Mouse (Mus musculus) right cerebral cortex, postnatal 25 days (tissue): Measurements from ENCODE around the gene Nfya.

Source experiments
- DNase-seq: peaks from one replicate; pipeline ENCODE4 v3.0.0; 2022

The Nfya gene

DNA sequence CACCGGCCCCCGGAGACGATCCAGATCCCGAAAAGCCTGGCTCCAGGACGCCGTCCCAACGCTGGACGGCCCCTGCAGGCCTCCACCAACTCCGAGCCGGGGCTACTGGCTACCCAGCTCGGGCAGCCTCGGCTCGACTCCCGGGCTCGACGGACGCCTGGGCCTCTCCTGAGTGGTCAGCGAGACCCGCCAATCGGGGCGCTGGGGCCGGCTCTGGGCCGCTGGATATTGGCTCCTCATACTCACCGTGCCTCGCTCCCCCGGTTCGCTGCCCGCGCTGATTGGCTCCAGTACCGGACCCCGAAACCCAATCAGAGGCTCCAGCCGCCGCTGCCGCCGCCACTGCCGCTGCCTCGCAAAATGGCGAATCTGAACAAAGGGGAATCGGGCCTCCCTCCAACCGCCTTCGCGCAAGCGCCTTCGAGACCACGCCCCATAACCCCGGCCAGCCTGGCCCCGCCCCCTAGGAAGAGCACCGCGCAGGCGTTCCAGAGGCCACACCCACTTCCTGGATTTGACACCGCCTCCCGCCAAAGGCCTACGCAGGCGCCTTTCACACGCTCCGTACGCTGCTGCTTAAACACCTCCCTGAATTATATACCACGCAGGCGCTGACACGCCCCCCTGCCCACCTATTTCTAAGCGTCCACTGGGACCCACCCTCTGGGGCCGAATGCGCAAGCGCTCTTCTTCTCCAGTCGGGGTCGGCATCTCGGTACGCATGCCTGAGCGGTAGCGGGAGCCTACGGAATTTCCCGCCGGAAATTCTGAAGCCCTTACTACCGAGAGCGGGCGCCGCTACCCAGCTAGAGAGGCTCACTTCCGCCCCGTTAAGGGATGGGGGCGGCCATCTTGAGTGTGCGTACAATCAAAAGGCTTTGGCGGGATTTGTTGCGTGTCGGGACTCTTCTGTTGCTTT, at the start of gene Nfya, which contains the start of gene Oard1:
Gene Nfya (minus strand): TSS at position 527 of the 919 bp plus-strand sequence.
Gene Oard1 (plus strand): TSS at position 635 of the 919 bp plus-strand sequence.
- DNase-seq = peak; percentile 100

DNA sequence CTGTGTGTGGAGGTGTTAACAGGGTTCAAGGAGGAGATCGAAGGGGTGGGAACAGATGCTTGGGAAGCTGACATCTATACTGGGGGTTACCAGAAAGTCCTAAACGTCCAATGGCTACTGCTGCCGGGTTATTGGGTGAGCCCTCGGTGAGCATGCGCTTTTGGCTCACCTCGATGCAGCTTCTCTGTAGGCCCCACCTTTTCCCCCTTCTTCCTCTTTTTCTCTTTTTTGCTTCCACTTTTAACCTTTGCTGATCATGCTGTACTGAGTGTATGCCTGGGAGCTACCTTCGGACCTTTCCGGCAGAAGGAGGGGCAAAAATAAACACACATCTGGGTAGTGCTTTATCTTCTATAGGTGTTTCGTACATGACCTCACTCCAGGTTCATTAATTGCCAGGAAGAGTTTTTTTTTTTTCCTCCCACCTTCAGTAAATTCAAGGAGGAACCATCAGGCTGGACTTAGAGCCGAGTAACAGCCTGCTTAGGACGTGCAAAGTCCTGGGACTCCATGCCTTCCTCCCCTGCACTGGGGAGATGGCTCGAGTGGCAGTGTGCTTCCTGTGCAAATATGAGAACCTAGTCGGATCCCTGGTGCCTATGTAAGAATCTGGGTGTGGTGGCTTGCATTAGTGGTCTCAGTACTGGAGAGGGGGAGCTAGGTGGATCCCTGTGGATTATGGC, 48.4 kb upstream of the Nfya start:
- no peak for DNase-seq

DNA sequence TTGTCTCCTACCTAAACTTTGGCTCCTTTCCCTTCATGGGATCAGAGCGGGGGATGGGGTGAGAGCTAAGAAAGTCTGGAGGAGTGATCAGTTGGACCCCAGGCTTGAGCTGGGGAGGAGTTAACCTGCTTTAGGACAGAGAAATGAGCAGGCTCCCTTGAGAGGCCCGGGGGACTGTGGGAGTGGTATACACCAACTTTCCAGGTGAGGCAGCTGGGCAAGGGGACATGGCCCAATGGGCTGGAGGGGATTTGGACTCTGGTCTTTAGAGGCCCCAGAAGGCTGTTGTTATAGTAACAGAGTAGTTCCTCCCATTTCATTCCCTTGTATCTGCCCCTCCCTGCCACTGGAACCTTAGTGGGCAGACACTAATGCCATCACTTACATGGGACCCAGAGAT, 46.2 kb upstream of the Nfya start:
- no peak for DNase-seq

DNA sequence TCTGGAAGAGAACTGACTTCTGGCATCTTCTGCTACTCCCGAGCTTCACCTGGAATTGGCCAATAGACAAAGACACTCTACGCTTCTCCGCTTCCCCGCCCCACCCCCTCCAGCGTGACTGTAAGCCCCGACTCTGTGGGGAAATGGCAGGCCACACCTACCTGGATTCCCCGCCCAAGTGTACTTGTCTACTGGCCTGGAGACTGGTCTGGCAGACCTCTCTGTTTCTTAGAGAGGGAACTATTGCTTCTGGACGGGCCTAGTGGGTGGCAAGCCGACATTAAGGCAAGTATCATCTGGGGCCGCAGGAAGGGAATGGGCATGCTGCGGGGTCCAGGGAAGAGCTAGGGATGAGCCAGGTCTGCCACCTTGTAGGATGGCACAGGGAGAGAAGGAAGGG, 45.0 kb upstream of the Nfya start, which contains the start of gene Unc5cl:
Gene Unc5cl (plus strand): TSS at position 214 of the 400 bp plus-strand sequence.
- DNase-seq = no peak

DNA sequence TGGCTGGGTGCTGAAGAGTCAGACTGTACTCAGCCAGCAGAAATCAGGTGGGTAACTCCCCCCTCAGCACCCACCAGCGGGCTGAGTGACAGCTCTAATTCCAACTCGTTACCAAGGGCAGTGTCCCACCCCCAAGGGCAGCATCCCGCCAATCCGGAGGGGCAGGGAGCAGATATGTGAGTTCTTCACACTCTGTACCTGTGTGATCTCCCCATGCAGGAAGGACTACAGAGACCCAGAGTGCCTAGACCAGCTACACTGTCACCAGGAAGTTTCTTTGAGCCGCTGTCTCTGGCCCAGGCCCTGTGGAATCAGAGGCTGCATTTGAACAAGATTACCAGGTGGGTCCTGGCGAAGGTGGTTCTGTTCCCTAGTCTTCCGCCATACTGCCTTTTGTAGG, 44.5 kb upstream of the Nfya start:
- no peak for DNase-seq

DNA sequence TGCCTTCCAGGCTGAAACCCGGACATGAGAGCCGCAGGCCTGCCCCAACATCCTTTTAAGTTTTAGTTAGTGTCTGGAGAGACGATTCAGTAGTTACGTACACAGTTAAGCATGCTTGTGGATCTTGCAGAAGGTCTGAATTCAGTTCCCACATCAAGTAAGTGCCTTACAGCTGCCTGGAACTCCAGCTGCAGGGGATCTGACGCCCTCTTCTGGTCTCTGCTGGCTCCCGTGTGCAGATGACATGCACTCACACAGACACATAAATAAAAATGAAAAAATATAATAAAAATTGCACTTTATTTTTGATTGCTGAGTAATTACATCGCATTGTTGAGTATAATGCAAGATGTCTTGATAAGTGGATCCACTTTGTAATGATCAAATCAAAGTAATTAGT, 43.8 kb upstream of the Nfya start:
- DNase-seq = no peak

DNA sequence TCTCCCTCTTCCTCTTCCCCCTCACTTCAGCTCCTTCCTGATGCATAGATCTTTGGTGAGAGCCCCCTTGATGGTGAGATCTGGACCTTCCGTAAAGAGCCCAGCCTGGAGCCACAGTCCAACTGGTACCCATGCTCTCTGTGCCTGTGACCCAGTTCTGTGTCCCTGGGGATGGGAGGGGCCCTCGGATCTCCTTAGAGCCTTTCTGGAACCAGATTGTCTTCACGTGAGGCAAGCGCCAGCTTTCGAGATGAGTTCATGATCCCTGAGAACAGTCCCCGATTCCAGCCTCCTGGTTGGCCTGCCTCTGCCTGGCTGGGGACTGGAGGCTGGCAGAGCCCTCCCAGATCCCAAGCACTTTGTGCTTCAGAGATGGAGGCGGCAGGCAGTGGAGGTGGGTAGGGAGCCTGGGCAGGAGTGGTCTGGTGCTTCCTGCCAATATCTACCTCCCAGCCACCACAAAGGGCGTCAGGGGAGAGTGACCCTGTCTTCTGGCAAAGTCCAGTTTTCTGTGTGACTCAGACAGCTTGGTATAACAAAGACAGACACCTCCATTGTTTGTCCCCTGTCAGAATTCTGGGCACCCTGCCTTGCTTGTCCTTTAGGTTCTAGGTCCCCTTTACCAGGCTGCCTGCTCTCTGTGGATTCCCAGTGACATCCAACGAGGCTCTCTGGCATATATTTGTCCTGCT, 42.2 kb upstream of the Nfya start:
- DNase-seq = no peak

DNA sequence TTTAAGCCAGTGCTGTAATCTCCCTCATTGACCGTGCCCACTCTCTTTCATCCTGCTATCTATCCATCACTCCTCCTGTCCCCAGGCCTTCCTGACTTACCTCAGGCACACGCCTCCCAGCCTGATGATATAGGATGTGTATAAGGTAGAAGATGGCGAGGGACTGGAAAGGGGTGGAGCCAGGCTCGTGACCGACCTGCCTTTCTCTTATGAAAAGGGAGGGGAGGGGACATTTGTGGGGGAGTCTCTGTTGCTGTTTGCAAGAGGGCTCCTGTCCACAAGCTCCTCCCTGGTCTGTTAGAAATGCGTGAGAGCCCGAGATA, 41.6 kb upstream of the Nfya start, which contains the start of gene Tspo2:
Gene Tspo2 (minus strand): TSS at position 170 of the 323 bp plus-strand sequence.
- no peak for DNase-seq

DNA sequence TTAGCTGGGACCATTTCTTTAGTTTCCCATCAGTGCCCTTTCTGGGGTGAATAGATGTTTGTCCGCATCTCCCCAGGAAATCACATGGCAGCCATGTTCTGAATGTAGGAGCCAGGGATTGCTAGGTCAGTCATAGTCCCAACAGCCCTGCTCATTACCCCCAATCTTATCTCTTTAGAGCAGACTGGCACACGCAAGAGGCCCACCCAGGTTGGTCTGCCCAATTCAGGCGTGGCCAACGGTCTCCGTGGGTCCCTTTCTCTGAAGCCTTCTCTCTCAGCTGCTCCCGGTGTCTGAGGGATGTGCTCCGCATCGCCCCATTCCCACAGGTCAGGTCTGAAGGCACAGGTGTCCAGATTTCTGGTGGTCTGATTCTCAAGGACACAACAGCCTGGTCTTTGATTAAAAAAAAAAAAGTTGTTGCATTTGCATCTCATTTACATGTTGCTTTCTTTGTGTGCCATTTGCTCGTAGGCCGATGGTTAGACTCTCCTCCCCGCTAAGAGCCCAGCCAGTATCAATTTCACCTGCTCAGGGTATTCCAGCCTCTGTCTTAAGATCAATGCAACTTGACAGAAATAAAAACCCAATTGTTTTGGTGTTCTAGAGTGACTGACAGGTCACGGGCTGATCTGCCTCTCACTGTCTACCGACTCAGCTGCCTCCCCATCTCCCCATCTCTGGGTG, 41.1 kb upstream of the Nfya start:
- no peak for DNase-seq

DNA sequence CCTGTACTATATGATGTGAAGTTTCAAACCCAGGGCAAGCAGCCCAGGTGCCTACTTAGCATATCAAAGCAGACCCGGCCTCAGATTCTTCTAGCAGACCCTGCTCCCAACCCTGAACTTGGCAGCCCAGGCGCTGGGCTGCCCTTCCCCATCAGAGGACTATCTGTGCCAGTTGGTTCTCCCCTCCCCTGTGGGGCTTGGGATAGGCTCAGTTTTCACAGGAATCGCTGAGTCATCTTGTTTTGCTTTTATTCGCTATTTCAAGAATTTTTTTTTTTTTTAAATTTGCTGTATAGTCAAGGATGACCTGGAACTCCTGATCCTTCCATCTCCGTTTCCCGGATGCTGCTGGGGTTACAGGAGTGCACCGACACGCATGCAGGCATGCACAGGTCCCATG, 38.0 kb upstream of the Nfya start:
- no peak for DNase-seq

DNA sequence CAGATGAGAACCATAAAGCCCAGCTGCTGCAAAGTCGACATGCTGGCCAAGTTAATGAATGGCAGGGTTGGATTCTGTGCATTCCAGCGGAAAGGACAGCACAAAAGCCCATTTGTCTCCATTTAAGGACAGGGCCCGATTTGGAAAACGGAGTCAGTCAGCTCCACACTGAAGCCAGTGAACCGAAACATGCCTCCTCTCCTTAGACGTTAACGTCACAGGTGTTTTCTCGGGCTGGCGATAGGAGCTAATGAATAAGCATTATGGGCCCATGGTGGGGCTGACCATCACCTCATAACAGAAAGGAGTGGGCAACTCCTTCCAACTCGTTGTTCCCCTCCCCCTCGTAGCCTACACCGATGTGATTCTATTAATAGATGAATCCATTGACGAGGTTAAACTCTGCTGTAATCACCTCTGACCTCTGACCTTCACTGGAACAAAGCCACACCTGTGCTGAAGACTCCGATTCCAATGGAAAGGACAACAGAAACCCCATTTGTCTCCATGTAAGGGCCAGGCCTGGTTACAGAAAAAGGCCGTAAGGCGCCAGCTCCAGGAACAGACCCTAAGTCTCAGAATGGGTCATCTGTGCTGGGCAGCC, 33.9 kb upstream of the Nfya start:
- no peak for DNase-seq

DNA sequence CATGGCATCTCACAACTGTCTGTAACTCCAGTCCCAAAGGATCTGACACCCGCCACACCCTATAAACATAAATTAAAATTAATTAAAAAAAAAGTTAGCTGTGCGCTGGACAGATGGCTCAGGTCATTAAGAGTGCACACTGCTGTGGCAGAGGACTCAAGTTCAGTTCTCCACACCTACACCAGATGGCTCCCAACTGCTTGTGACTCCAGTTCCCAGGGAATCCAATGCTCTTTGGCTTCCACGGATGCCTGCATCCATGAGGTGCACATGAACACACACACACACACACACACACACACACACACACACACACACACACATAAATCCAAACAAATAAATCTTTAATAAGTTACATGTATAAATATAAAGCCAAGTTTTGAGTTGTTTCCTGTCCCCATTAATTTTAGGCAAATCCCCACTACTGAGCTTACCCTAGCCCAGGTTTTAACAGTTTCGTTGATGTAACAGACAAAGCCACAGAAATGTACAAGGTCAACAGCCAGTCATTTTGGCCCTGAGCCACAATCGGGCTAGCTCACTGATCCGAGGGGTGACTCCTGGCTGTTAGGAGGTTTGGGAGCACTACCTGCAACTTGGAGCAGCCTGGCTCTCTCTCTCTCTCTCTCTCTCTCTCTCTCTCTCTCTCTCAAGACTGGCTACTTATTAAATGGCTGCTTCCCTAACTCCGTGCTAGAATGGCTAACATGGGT, 33.2 kb upstream of the Nfya start:
- DNase-seq = no peak

DNA sequence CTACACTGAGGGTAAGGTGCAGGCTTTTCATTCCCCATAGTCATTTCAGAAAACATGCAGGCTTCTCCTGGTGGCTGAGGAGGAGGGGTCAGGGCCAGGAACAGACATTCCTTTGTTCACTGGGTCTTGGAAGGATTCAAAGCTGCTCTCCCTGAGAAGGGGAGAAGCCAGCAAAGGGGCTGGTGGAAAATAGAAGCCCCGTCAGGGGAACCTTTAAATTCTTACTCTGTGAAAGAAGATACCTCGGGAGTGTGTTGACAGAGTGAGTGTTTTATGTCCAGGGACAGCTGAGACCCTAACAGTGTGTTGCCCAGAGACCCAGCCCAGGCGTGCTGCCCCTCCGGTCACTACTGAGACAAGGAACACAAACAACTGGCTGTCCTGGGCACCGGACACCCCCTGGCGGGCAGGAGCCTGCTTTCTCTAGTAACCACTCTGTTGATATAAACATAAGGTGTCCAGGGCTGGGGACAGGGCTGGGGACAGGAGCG, 27.8 kb upstream of the Nfya start:
- no peak for DNase-seq

DNA sequence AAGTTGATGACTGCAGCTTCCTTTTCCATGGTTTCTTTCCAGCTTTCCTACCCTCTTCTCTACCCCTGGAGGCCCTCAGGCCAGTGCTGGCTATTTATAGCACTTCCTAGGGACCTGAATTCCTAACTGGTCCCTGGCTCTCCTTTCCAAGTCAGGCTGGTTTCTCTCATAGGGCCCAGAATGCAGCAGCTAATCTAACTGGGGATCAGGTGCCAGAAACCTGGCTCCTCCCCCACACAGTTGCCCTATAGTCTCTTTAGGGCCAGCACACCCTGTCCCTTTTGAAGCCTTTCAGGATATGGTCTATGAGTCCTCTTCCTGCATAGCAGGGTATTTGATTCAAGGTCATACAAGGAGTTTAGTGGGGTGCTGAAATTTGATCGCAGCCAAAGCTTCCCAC, 26.8 kb upstream of the Nfya start:
- DNase-seq = no peak

DNA sequence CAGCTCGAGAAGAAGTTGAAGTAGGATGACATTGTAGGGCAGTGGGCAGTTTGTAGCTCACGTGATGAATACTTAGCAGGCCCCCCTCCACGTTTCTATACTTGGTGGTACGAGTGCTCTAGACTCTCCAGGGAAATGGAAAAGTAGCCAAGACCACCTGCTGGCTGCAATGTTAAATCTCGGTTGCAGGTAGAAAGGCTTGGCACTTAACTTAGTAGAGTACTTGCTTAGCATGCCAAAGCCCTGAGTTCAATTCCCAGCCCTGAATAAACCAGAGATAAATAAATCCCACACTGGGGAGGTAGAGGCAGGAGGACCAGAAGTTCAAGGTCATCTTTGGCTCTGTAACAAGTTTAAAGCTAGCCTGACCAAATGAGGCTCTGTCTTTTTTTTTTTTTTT, 24.8 kb upstream of the Nfya start:
- no peak for DNase-seq

DNA sequence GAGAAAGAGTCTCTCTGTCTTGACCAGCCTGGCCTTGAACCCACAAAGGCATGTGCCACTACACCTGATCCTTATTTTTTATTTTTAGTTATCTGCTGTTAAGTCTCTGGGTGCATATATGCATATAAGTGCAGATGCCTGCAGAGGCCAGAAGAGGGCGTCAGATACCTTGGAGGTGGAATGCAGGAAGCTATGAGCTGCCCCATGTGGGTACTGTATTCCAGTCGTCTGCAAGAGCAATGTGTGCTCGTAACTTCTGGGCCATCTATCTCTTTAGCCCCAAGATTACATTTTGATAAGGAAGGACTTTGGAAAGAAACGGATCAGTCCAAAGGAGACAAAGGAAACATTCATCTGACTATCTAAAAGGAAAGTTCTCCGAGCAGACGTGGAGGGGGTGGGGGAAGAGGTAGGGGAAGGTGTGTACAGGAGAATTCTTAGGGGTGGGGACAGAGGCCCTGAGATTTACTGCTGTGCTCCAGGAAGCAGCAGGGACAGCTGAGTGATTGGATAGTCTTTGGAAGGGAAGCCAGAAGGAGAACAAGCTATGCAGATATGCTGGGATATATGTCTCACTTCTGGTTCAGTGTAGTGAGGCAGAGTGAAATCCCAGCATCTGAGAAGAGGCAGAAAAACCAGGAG, 24.1 kb upstream of the Nfya start:
- no peak for DNase-seq

DNA sequence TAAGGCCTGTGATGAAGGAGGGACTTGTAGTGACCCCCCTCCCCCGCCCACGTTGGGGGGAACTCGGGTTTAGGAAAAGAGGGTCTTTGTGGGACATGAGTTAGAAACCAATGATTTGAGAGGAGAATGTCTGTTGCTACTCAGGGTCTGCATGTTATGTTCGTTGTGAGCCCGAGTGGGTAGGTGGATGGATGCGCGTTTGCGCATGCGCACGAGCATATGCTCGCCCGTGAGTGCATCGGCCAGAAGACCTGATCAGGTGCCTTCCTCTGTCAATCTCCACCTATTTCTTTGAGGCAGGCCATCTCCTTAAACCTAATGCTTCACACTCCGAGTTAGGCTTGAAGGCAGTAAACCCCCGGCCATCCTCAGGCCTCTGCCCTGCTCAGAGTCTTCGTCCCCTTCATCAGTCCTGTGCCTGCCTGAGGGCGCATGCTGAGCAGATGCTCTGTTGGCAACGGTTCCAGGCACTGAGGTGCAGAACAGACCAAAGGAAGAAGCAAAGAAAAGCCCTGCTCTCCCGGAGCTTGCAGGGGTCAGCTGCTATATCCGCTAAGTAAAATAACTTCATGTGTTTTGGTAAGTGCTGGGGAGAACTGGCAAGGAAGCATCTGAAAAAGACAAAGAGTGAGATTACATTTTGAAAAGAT, 23.4 kb upstream of the Nfya start:
- no peak for DNase-seq

DNA sequence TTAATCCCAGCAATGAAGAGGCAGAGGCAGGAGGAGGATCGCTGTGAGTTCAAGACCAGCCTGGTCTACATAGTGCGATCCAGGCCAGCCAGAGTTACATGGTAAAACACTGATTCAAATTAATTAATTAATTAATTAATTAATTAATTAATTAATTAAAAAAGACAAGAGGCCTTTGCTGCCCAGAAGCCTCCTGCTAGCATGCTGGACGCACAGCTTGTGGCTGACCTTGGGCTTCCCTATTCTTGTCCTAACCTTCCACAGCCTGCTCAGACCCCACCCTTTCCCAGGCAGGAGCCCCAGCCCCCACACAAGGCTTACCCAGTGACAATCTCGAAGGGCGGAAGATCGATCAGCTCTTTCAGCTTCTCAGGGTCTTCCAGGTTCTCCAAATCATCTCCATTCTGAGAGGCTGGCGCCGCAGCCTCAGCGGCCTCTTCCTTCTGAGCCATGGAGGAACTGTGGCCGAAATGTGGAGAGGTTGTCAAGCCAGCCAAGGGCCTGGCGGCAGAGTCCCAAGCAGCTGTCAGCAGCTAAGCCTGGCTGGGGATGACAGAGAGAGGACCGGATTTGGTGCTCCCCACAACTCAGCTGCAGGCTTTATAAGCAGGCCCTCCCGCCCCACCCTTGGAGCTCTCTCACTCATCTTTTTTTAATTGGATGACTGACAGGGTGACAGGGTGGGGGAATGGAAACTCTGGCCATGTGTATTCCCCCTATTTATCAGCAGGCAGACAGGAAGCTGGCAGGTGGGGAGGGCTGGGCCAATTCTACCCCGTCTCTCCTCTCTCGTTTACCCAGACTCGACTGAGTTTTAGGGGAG, 22.7 kb upstream of the Nfya start, which contains the start of gene Apobec2:
Gene Apobec2 (minus strand): TSS at position 773 of the 823 bp plus-strand sequence.
- DNase-seq = no peak

DNA sequence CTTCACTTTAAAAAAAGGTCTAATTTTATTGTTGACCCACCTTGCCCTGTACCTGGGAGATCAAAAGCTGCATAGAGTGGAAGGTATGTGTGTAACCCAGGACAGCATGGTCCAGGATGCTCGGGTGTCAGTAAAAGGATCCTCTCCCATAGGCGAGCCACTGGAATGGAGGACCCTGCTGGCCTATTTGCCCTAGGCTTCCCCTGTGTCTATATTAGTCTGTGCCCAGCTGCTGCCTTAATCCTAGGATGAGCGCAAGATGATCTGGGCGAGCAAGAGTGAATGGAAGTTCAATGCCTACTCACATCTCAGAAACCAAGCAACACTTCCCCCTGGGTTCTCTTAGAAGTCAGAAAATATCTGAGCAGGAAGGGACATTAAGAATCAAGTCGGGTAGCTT, 21.3 kb upstream of the Nfya start:
- DNase-seq = no peak

DNA sequence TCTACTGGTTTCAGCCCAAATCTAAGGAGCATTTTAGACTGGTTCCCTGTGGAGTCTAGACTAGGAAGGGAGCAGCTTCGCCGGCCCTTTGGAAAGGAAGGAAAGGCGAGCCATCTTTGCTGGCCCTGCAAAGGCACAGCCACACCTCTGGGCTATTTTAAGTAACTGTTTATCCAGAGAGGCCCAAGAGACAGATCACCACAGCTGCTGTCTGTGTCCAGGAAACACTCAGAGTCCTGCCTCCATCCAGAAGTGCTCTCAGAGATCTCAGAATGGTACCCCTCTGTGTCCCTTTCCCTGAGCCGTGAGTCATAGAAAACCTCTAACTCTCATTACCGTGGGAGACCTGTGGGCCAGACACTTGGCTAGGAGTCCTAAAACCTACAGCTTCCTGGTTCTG, 20.7 kb upstream of the Nfya start:
- no peak for DNase-seq
